ENCODE assay signal across 8 mouse cellular contexts in genomic region chr11:87578249-87578962, GRCm38 (mm10). TPM values are rescaled to one million over a fixed set of nuclear protein-coding genes. Genes with fewer than 3 reads are reported as not detected.
A peak's percentile ranks its signal among the peaks of the same experiment; 100 is the strongest.
DNase-seq lines count a peak whose midpoint lies in the region; ATAC-seq and TF ChIP-seq lines count a peak whose summit lies in the region.

No protein-coding gene starts in this region.

- no peak for TF ChIP-seq EP300 in lung, postnatal 0 days (IDR thresholded peaks at IDR 0.05)

- H3K27ac ChIP-seq in forebrain, postnatal 0 days (ENCODE audit: low read depth, low read length) = peak overlapping the region; percentile 57; the same call in 1 of the 2 replicates
- peak overlapping the region; percentile 93 for H3K27ac ChIP-seq in lung, postnatal 0 days (ENCODE audit: low read length)

- H3K4me2 ChIP-seq in forebrain, postnatal 0 days (ENCODE audit: low read depth) = peak overlapping the region; percentile 87
- peak overlapping the region; percentile 76 for H3K4me2 ChIP-seq in lung, postnatal 0 days (replicated peaks; ENCODE audit: low read depth, low read length)

- H3K9ac ChIP-seq in forebrain, postnatal 0 days = peak overlapping the region; percentile 62
- H3K9ac ChIP-seq in lung, postnatal 0 days (replicated peaks; ENCODE audit: low read depth) = peak overlapping the region; percentile 50

- H3K36me3 ChIP-seq in forebrain, postnatal 0 days (ENCODE audit: insufficient read depth) = no peaks in the 10 kb centered on the region
- H3K36me3 ChIP-seq in lung, postnatal 0 days (ENCODE audit: insufficient read depth, low read length) = no peaks in the 10 kb centered on the region

- H3K27me3 ChIP-seq in forebrain, postnatal 0 days (ENCODE audit: insufficient read depth, low read length) = no peaks in the 10 kb centered on the region
- no peaks in the 10 kb centered on the region for H3K27me3 ChIP-seq in lung, postnatal 0 days (replicated peaks; ENCODE audit: insufficient read depth, low read length)

- ATAC-seq in forebrain, postnatal 0 days = peak; percentile 72
- ATAC-seq in lung, postnatal 0 days = peak; percentile 54

- no peak for TF ChIP-seq CTCF in forebrain, postnatal 0 days (IDR thresholded peaks at IDR 0.05; ENCODE audit: low read depth)
- no peak for TF ChIP-seq CTCF in lung, postnatal 0 days (IDR thresholded peaks at IDR 0.05)

- H3K9me3 ChIP-seq in forebrain, postnatal 0 days (ENCODE audit: low read length) = no peaks in the 10 kb centered on the region
- no peaks in the 10 kb centered on the region for H3K9me3 ChIP-seq in lung, postnatal 0 days (ENCODE audit: low read length)

- WGBS in forebrain, postnatal 0 days = 3% methylated on average over 40 of the region's 40 CpGs
- WGBS in lung, postnatal 0 days = under 1% methylated on average over 38 of the region's 40 CpGs

- H3K4me3 ChIP-seq in forebrain, postnatal 0 days (ENCODE audit: low read depth, low read length) = peak overlapping the region; percentile 48
- H3K4me3 ChIP-seq in lung, postnatal 0 days (ENCODE audit: low read depth, low read length) = peak overlapping the region; percentile 62

- peaks cover 12% of the 10 kb centered on the region; the same call in 1 of the 2 replicates for H3K4me1 ChIP-seq in forebrain, postnatal 0 days (ENCODE audit: insufficient read depth)
- peaks cover 13% of the 10 kb centered on the region; the same call in 1 of the 2 replicates for H3K4me1 ChIP-seq in lung, postnatal 0 days (ENCODE audit: insufficient read depth, low read depth, low read length)

- peak; percentile 50 for DNase-seq in MN1 (ENCODE audit: low spot score)
- peak; percentile 86 for DNase-seq in cerebellum, adult 9-10 months
- peak; percentile 41 for DNase-seq in forebrain, postnatal 0 days
- peak; percentile 74 for DNase-seq in heart, postnatal 4 days
- peak; percentile 25 to 68 for DNase-seq in layer of hippocampus, adult 8-10 months (ENCODE audit: low spot score in 2 of 2)
- peak; percentile 71 for DNase-seq in lung, postnatal 0 days (ENCODE audit: low spot score)
- DNase-seq in ovary, postnatal 10 days (ENCODE audit: low spot score) = peak; percentile 42
- peak; percentile 35 to 64 for DNase-seq in thymus, postnatal 10 days (ENCODE audit: low spot score in 2 of 2)

RNA-seq across cellular contexts. Expression of gene Sept4, which starts 9.7 kb away (rescaled TPM):
- total RNA-seq in forebrain, postnatal 0 days (2014; rRNA removed) = 19.9 and 22.5 TPM in 2 replicates
- polyA plus RNA-seq in forebrain, postnatal 0 days (2015; fragmentation: Nextera tagmentation; extraction: Ambion mirVana) = 33.5 and 34.2 TPM in 2 replicates
- 10 to 100 TPM; 65.4 to 68.6 TPM for total RNA-seq in heart, postnatal 4 days (2021)
- total RNA-seq in layer of hippocampus, adult 8-10 months (2022) = 100 to 1,000 TPM; 174 to 201 (median 193) TPM
- polyA plus RNA-seq in lung, postnatal 0 days (2015; fragmentation: Nextera tagmentation; extraction: Ambion mirVana) = 366 and 392 TPM in 2 replicates

RNA-seq across cellular contexts. Expression of gene Gm11492, which starts 12.0 kb away (rescaled TPM):
- not detected in 2 replicates for total RNA-seq in forebrain, postnatal 0 days (2014; rRNA removed)
- not detected in 2 replicates for polyA plus RNA-seq in forebrain, postnatal 0 days (2015; fragmentation: Nextera tagmentation; extraction: Ambion mirVana)
- total RNA-seq in heart, postnatal 4 days (2021) = not detected
- total RNA-seq in layer of hippocampus, adult 8-10 months (2022) = not detected
- not detected in 2 replicates for polyA plus RNA-seq in lung, postnatal 0 days (2015; fragmentation: Nextera tagmentation; extraction: Ambion mirVana)

RNA-seq across cellular contexts. Expression of gene Mtmr4, which starts 13.6 kb away (rescaled TPM):
- total RNA-seq in forebrain, postnatal 0 days (2014; rRNA removed) = 85.6 and 86.3 TPM in 2 replicates
- 28.7 and 32.7 TPM in 2 replicates for polyA plus RNA-seq in forebrain, postnatal 0 days (2015; fragmentation: Nextera tagmentation; extraction: Ambion mirVana)
- total RNA-seq in heart, postnatal 4 days (2021) = 10 to 100 TPM; 15.2 TPM
- 100 to 1,000 TPM in 1 of 4 experiments, 10 to 100 TPM in 3; 75.1 to 105 (median 86.8) TPM for total RNA-seq in layer of hippocampus, adult 8-10 months (2022)
- 9.4 and 13.3 TPM in 2 replicates for polyA plus RNA-seq in lung, postnatal 0 days (2015; fragmentation: Nextera tagmentation; extraction: Ambion mirVana)

RNA-seq across cellular contexts. Expression of gene Hsf5, which starts 38.6 kb away (rescaled TPM):
- total RNA-seq in forebrain, postnatal 0 days (2014; rRNA removed) = 0.23 and 0.48 TPM in 2 replicates
- polyA plus RNA-seq in forebrain, postnatal 0 days (2015; fragmentation: Nextera tagmentation; extraction: Ambion mirVana) = 0.08 and 0.16 TPM in 2 replicates
- under 1 TPM; 0.09 to 0.10 TPM for total RNA-seq in heart, postnatal 4 days (2021)
- under 1 TPM; 0.45 to 0.77 (median 0.57) TPM for total RNA-seq in layer of hippocampus, adult 8-10 months (2022)
- polyA plus RNA-seq in lung, postnatal 0 days (2015; fragmentation: Nextera tagmentation; extraction: Ambion mirVana) = 0.05 and 0.11 TPM in 2 replicates

Comparison
In these comparisons a context has a peak if more than half of its experiments do, and no peak if none do; other contexts are left out.
1. Peak in every context shown above with its lines: DNase-seq, ATAC-seq, H3K4me3 ChIP-seq and H3K27ac ChIP-seq.